ENCODE assay signal across 9 mouse cellular contexts in genomic region chr2:107291142-107291541, GRCm38 (mm10). TPM values are rescaled to one million over a fixed set of nuclear protein-coding genes. Genes with fewer than 3 reads are reported as not detected.
A peak's percentile ranks its signal among the peaks of the same experiment; 100 is the strongest.
DNase-seq lines count a peak whose midpoint lies in the region; ATAC-seq and TF ChIP-seq lines count a peak whose summit lies in the region.
"Had no signal": no experiment of that assay in that cellular context is flagged by ENCODE, and none has a peak within 500 bp of the region (broad histone marks: within the 10 kb centered on the region; RNA-seq: fewer than 3 reads in every experiment).

No protein-coding gene starts in this region.

- ATAC-seq in frontal cortex, adult (ENCODE audit: low TSS enrichment), result peak; percentile 36
- ATAC-seq in forebrain, embryonic 14.5 days, result peak; percentile 59

- H3K27ac ChIP-seq in ES-Bruce4 (ENCODE audit: insufficient read depth, low read length), result no peak overlapping the region
- no peak overlapping the region for H3K27ac ChIP-seq in forebrain, embryonic 14.5 days (ENCODE audit: low read depth, low read length)

- H3K27me3 ChIP-seq in ES-Bruce4 (ENCODE audit: control insufficient read depth, insufficient read depth, low read length, poor library complexity, severe bottlenecking), result peaks cover 4% of the 10 kb centered on the region; the same call in 1 of the 2 replicates
- no peaks in the 10 kb centered on the region for H3K27me3 ChIP-seq in forebrain, embryonic 14.5 days (replicated peaks; ENCODE audit: control insufficient read depth, insufficient read depth, low read length)

- no peak overlapping the region for H3K9ac ChIP-seq in ES-Bruce4 (ENCODE audit: low read depth, poor library complexity, severe bottlenecking)
- peak overlapping the region; percentile 61 for H3K9ac ChIP-seq in forebrain, embryonic 14.5 days (ENCODE audit: low read length)

- no peaks in the 10 kb centered on the region for H3K36me3 ChIP-seq in ES-Bruce4 (ENCODE audit: control insufficient read depth, insufficient read depth, low read length, poor library complexity, severe bottlenecking)
- H3K36me3 ChIP-seq in forebrain, embryonic 14.5 days (ENCODE audit: control insufficient read depth, insufficient read depth, low read length), result no peaks in the 10 kb centered on the region

- no peaks in the 10 kb centered on the region for H3K9me3 ChIP-seq in ES-Bruce4 (replicated peaks; ENCODE audit: control insufficient read depth, insufficient read depth, low read length, poor library complexity, severe bottlenecking)
- H3K9me3 ChIP-seq in forebrain, embryonic 14.5 days (replicated peaks; ENCODE audit: control insufficient read depth, low read length), result no peaks in the 10 kb centered on the region

- H3K4me3 ChIP-seq in ES-Bruce4 (ENCODE audit: low read depth, low read length), result peak overlapping the region; percentile 40
- H3K4me3 ChIP-seq in forebrain, embryonic 14.5 days (ENCODE audit: low read depth, low read length), result peak overlapping the region; percentile 44

- no peak for TF ChIP-seq EP300 in ES-Bruce4 (IDR thresholded peaks at IDR 0.05; ENCODE audit: insufficient read depth, low read depth, low read length)

- H3K4me1 ChIP-seq in ES-Bruce4 (ENCODE audit: control insufficient read depth, insufficient read depth, low read length), result no peaks in the 10 kb centered on the region
- H3K4me1 ChIP-seq in forebrain, embryonic 14.5 days (ENCODE audit: control insufficient read depth, insufficient read depth, low read length), result peaks cover 5% of the 10 kb centered on the region

- no peak for DNase-seq in frontal cortex, postnatal 25 days (ENCODE audit: low spot score in 2 of 2)
- peak; percentile 36 for DNase-seq in forebrain, embryonic 14.5 days (ENCODE audit: low spot score)
- peak; percentile 38 to 50 for DNase-seq in layer of hippocampus, postnatal 36 days
- DNase-seq in right cerebral cortex, adult 2 months (ENCODE audit: low spot score in 2 of 2), result peak; percentile 54 to 55
- DNase-seq in urinary bladder, adult 2 months (ENCODE audit: low spot score), result no peak
- no peak for DNase-seq in lung, postnatal 25 days (ENCODE audit: low spot score)

- 2% methylated on average over 16 of the region's 16 CpGs for WGBS in forebrain, embryonic 14.5 days

- no peak for TF ChIP-seq POLR2A in ES-Bruce4 (IDR thresholded peaks at IDR 0.05; ENCODE audit: insufficient read depth, low read length)

- peak overlapping the region; percentile 98 for H3K4me2 ChIP-seq in forebrain, embryonic 14.5 days (ENCODE audit: low read length)

- no peak for TF ChIP-seq CTCF in ES-Bruce4 (IDR thresholded peaks at IDR 0.05; ENCODE audit: low read depth, low read length)

RNA-seq across cellular contexts. Expression of gene Kcna4, which starts 0.7 kb away (rescaled TPM):
- polyA plus RNA-seq in ES-Bruce4 (2011; ENCODE audit: insufficient read depth, insufficient read length, low read depth, missing spikeins), result not detected in 2 replicates
- 0.94 and 1.7 TPM in 2 replicates for polyA plus RNA-seq in forebrain, embryonic 14.5 days (2014; fragmentation: Nextera tagmentation; extraction: Ambion mirVana)
- total RNA-seq in layer of hippocampus, postnatal 36 days (2021), result 10 to 100 TPM; 39.2 to 40.7 TPM
- 0.01 TPM in 1 of 2 replicates, not detected in the other for polyA plus RNA-seq in urinary bladder, adult 2 months (2012; rRNA removed)
- total RNA-seq: common myeloid progenitor, adult 5-6 weeks had no signal

Comparison
In these comparisons a context has a peak if more than half of its experiments do, and no peak if none do; other contexts are left out.
1. DNase-seq: peak in forebrain, embryonic 14.5 days (single experiment), layer of hippocampus, postnatal 36 days (2 of 2) and right cerebral cortex, adult 2 months (2 of 2); none in frontal cortex, postnatal 25 days (0 of 2), urinary bladder, adult 2 months (single experiment) and lung, postnatal 25 days (single experiment).